ENCODE assay signal across 35 mouse cellular contexts in genomic region chr10:83763891-83764290, GRCm38 (mm10).
"Had no signal": no experiment of that assay in that cellular context is flagged by ENCODE, and none has a peak within 500 bp of the region (broad histone marks: within the 10 kb centered on the region; RNA-seq: fewer than 3 reads in every experiment).

No protein-coding gene starts in this region.

- H3K27ac ChIP-seq: heart, embryonic 10.5 days; heart, embryonic 13.5 days; heart, embryonic 15.5 days; hindbrain, embryonic 10.5 days; hindbrain, embryonic 12.5 days; hindbrain, embryonic 13.5 days; hindbrain, embryonic 14.5 days; hindbrain, embryonic 15.5 days; hindbrain, postnatal 0 days; intestine, embryonic 15.5 days; kidney, embryonic 15.5 days; kidney, postnatal 0 days; layer of hippocampus, adult 2 months; left cerebral cortex, adult 2 months had no signal

- ATAC-seq: hindbrain, embryonic 16.5 days; hindbrain, postnatal 0 days; inflammation-experienced regulatory T-cells, adult 6 months; intestine, embryonic 15.5 days; intestine, embryonic 16.5 days; intestine, postnatal 0 days had no signal

- H3K9me3 ChIP-seq: heart, embryonic 10.5 days; heart, embryonic 13.5 days; heart, embryonic 15.5 days; hindbrain, embryonic 13.5 days; hindbrain, embryonic 15.5 days; intestine, embryonic 15.5 days; kidney, embryonic 15.5 days had no signal

- H3K4me2 ChIP-seq: heart, embryonic 11.5 days; heart, embryonic 12.5 days; heart, embryonic 13.5 days; heart, embryonic 15.5 days; hindbrain, embryonic 12.5 days; hindbrain, embryonic 13.5 days; hindbrain, embryonic 14.5 days; hindbrain, embryonic 15.5 days; intestine, embryonic 15.5 days; kidney, embryonic 15.5 days had no signal

- H3K4me3 ChIP-seq: heart, embryonic 10.5 days; heart, embryonic 12.5 days; heart, embryonic 13.5 days; heart, embryonic 15.5 days; hindbrain, embryonic 10.5 days; hindbrain, embryonic 12.5 days; hindbrain, embryonic 13.5 days; hindbrain, embryonic 15.5 days; intestine, embryonic 15.5 days; kidney, embryonic 15.5 days; layer of hippocampus, adult 2 months; left cerebral cortex, adult 2 months had no signal

- DNase-seq: heart, postnatal 10 days; heart, postnatal 14 days; heart, postnatal 36 days; heart, postnatal 4 days; kidney, adult 11 months; kidney, adult 18-20 months; kidney, adult 2 months; kidney, adult 8-10 months; kidney, adult 9 months; kidney, postnatal 10 days; kidney, postnatal 14 days; kidney, postnatal 36 days; kidney, postnatal 4 days; layer of hippocampus, adult 9-11 months; layer of hippocampus, postnatal 36 days had no signal

- H3K9ac ChIP-seq: heart, embryonic 12.5 days; heart, embryonic 13.5 days; heart, embryonic 15.5 days; hindbrain, embryonic 12.5 days; hindbrain, embryonic 13.5 days; hindbrain, embryonic 14.5 days; hindbrain, embryonic 15.5 days; intestine, embryonic 15.5 days; kidney, embryonic 15.5 days had no signal

- H3K36me3 ChIP-seq: heart, embryonic 15.5 days; intestine, embryonic 15.5 days had no signal

- H3K4me1 ChIP-seq: hindbrain, embryonic 10.5 days; intestine, embryonic 15.5 days had no signal

- H3K27me3 ChIP-seq: heart, embryonic 12.5 days; heart, embryonic 13.5 days; heart, embryonic 15.5 days; hindbrain, embryonic 12.5 days; hindbrain, embryonic 13.5 days; hindbrain, embryonic 15.5 days; intestine, embryonic 15.5 days; kidney, embryonic 15.5 days had no signal
